8 mouse cellular contexts compared by ENCODE assay signal in the genomic region with DNA sequence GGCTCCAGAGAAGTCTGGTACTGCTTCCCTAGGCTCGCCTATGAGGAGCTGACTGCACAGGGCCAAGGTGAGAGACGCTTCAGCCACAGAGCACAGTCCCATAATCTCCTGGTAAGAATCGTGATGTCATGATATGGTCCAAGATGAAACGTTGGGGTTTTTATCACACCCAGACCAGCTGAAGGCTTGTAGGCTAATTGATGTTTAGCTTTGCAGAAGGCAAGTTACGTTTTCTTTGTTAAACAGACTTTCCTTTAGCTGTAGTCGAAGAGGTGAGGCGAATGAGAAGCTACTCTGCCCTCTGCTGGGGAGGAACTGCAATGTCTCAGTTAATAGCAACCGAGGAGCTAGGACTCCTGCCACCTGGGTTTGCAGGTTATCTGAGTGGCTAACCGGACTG. TPM values are rescaled to one million over a fixed set of nuclear protein-coding genes. Genes with fewer than 3 reads are reported as not detected.
DNase-seq lines count a peak whose midpoint lies in the region; ATAC-seq lines count a peak whose summit lies in the region.

No protein-coding gene starts in this region.

- peak; percentile 34 for DNase-seq in left cerebral cortex, adult 11 months (ENCODE audit: low spot score)
- DNase-seq in left cerebral cortex, adult 8-10 months (ENCODE audit: low spot score in 2 of 2): no peak
- DNase-seq in brain, adult 2 months (ENCODE audit: low read depth, low spot score): peak; percentile 79
- peak; percentile 74 for DNase-seq in forelimb bud, embryonic 11.5 days (ENCODE audit: low read depth, low spot score)
- DNase-seq in kidney, postnatal 25 days: peak; percentile 43 to 60
- DNase-seq in lung, adult 18-20 months: peak; percentile 49 to 55
- DNase-seq in thymus, postnatal 25 days: peak; percentile 87

- H3K9me3 ChIP-seq in neural tube, embryonic 15.5 days (replicated peaks): no peaks in the 10 kb centered on the region

- WGBS in neural tube, embryonic 15.5 days: 49% methylated on average over 9 of the region's 9 CpGs

- H3K9ac ChIP-seq in neural tube, embryonic 15.5 days (replicated peaks): no peak overlapping the region

- H3K27ac ChIP-seq in neural tube, embryonic 15.5 days (replicated peaks): no peak overlapping the region

- H3K36me3 ChIP-seq in neural tube, embryonic 15.5 days: no peaks in the 10 kb centered on the region

- peak; percentile 56; the same call in 1 of the 2 replicates for ATAC-seq in neural tube, embryonic 15.5 days (ENCODE audit: low FRiP score)

- H3K27me3 ChIP-seq in neural tube, embryonic 15.5 days (replicated peaks): no peaks in the 10 kb centered on the region

- no peak overlapping the region for H3K4me2 ChIP-seq in neural tube, embryonic 15.5 days

- H3K4me3 ChIP-seq in neural tube, embryonic 15.5 days (replicated peaks): no peak overlapping the region

- H3K4me1 ChIP-seq in neural tube, embryonic 15.5 days: no peaks in the 10 kb centered on the region

RNA-seq across cellular contexts. Expression of a gene that starts 15.8 kb away (rescaled TPM):
- total RNA-seq in left cerebral cortex, adult 8-10 months (2022): 10 to 100 TPM; 25.7 to 29.8 (median 29.5) TPM
- 129 and 147 TPM in 2 replicates for polyA plus RNA-seq in neural tube, embryonic 15.5 days (2015; fragmentation: Nextera tagmentation; extraction: Ambion mirVana)

RNA-seq across cellular contexts. Expression of a gene that starts 38.0 kb away (rescaled TPM):
- 1 to 10 TPM; 2.7 to 6.1 (median 4.5) TPM for total RNA-seq in left cerebral cortex, adult 8-10 months (2022)
- 2.0 and 7.3 TPM in 2 replicates for polyA plus RNA-seq in neural tube, embryonic 15.5 days (2015; fragmentation: Nextera tagmentation; extraction: Ambion mirVana)

RNA-seq across cellular contexts. Expression of a gene that starts 45.9 kb away (rescaled TPM):
- under 1 TPM; 0.35 to 0.66 (median 0.42) TPM for total RNA-seq in left cerebral cortex, adult 8-10 months (2022)
- 0.36 and 0.45 TPM in 2 replicates for polyA plus RNA-seq in neural tube, embryonic 15.5 days (2015; fragmentation: Nextera tagmentation; extraction: Ambion mirVana)

Comparison
In these comparisons a context has a peak if more than half of its experiments do, and no peak if none do; other contexts are left out.
1. DNase-seq: peak in left cerebral cortex, adult 11 months (single experiment), brain, adult 2 months (single experiment), forelimb bud, embryonic 11.5 days (single experiment), kidney, postnatal 25 days (2 of 2), lung, adult 18-20 months (2 of 2) and thymus, postnatal 25 days (single experiment); none in left cerebral cortex, adult 8-10 months (0 of 2).